Mouse (Mus musculus): ENCODE results near the gene Olfr1504. TPM values are rescaled to one million over a fixed set of nuclear protein-coding genes. Genes with fewer than 3 reads are reported as not detected.
"Not testable (repeated sequence)": the region's sequence is repeated elsewhere in the genome, so short reads cannot be mapped to it uniquely, and the experiment has no call there.

The Olfr1504 gene
- not detected in 2 replicates for polyA plus RNA-seq (2015; fragmentation: Nextera tagmentation; extraction: Ambion mirVana)

DNA sequence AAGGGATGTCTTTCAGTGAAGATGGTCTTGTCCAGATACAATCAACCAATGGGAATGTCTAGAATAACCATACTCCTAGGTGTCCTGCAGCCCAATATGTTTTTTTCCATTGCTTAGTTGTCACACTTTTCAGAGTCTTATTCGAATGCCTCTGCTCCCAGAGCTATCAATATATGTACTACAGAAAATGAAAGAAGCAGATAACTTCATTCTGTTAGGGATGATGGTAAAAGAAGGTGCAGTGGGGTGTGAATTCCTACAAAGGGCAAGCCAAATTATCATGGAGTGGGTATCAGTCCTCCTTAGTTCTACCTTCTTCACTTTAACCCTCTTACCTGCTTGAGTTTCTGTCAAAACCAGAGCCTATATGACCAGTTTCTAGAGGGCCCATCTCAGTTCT lies at the start of gene Olfr1504:
Olfr1504 (minus strand) TSS at position 101 of the 400 bp plus-strand sequence.
- Histone ChIP-seq H3K4me1 (no peaks in the 10 kb centered on the region), H3K9me3 (replicated peaks) (no peaks in the 10 kb centered on the region), H3K4me3 (replicated peaks) (no peak within 1 kb of the TSS), H3K27me3 (no peaks in the 10 kb centered on the region), H3K4me2 (no peak within 1 kb of the TSS), H3K9ac (no peak within 1 kb of the TSS), H3K27ac (no peak within 1 kb of the TSS), H3K36me3 (no peaks in the 10 kb centered on the region)
- no peak for ATAC-seq (replicated peaks; ENCODE audit: low FRiP score)
- 72% methylated on average over 1 of the region's 1 CpGs for WGBS

GRCm38 (mm10) chr19:13913230-13913629 lies 15.5 kb upstream of the Olfr1504 start, which contains the start of gene Olfr1505:
Gene Olfr1505 (plus strand): TSS chr19:13913530.
- H3K9me3 ChIP-seq (replicated peaks): no peaks in the 10 kb centered on the region
- 80% methylated on average over 2 of the region's 2 CpGs for whole genome bisulfite sequencing
- ATAC-seq (replicated peaks; ENCODE audit: low FRiP score): no peak

GRCm38 (mm10) chr19:13861495-13861894 lies 36.2 kb downstream of the Olfr1504 start, which contains the start of gene Olfr1502:
Gene Olfr1502 (plus strand): TSS chr19:13861795.
- Histone ChIP-seq H3K9me3 (replicated peaks) (no peaks in the 10 kb centered on the region), H3K36me3 (no peaks in the 10 kb centered on the region), H3K27me3 (no peaks in the 10 kb centered on the region), H3K9ac (no peak within 1 kb of the TSS), H3K4me1 (no peaks in the 10 kb centered on the region), H3K27ac (no peak within 1 kb of the TSS), H3K4me2 (no peak within 1 kb of the TSS), H3K4me3 (replicated peaks) (no peak within 1 kb of the TSS)
- ATAC-seq (replicated peaks; ENCODE audit: low FRiP score): no peak
- WGBS: 84% methylated on average over 1 of the region's 1 CpGs

More at GRCm38 (mm10) chr19:13913230-13913629, 15.5 kb upstream of the Olfr1504 start, which contains the start of gene Olfr1505:
- no peaks in the 10 kb centered on the region for H3K36me3 ChIP-seq
- H3K9ac ChIP-seq: no peak within 1 kb of the TSS
- H3K4me2 ChIP-seq: no peak within 1 kb of the TSS
- no peaks in the 10 kb centered on the region for H3K27me3 ChIP-seq
- no peaks in the 10 kb centered on the region for H3K4me1 ChIP-seq
- H3K4me3 ChIP-seq (replicated peaks): no peak within 1 kb of the TSS
- no peak within 1 kb of the TSS for H3K27ac ChIP-seq

- H3K4me1 ChIP-seq; H3K27me3 ChIP-seq; H3K4me3 ChIP-seq (replicated peaks); H3K9me3 ChIP-seq (replicated peaks); H3K9ac ChIP-seq; H3K36me3 ChIP-seq; H3K4me2 ChIP-seq; H3K27ac ChIP-seq; ATAC-seq (replicated peaks; ENCODE audit: low FRiP score): not testable (repeated sequence)
These were observed 47.1 kb downstream of the Olfr1504 start, which contains the start of gene Olfr1501 for GRCm38 (mm10) chr19:13850592-13850991. Gene Olfr1501 (minus strand): TSS chr19:13850692.

Other genes starting within 250 kb of the Olfr1504 start
- not detected in 2 replicates for gene Olfr1490, start 246.8 kb downstream of the Olfr1504 start, polyA plus RNA-seq (2015; fragmentation: Nextera tagmentation; extraction: Ambion mirVana)
- not detected in 2 replicates for gene Olfr1491, start 200.7 kb downstream of the Olfr1504 start, polyA plus RNA-seq (2015; fragmentation: Nextera tagmentation; extraction: Ambion mirVana)
- gene Olfr1493-ps1, start 174.7 kb downstream of the Olfr1504 start, polyA plus RNA-seq (2015; fragmentation: Nextera tagmentation; extraction: Ambion mirVana): not detected in 2 replicates
- gene Olfr1494, start 158.2 kb downstream of the Olfr1504 start, polyA plus RNA-seq (2015; fragmentation: Nextera tagmentation; extraction: Ambion mirVana): not detected in 2 replicates
- gene Olfr1495, start 133.3 kb downstream of the Olfr1504 start, polyA plus RNA-seq (2015; fragmentation: Nextera tagmentation; extraction: Ambion mirVana): not detected in 2 replicates
- not detected in 2 replicates for gene Olfr1496, start 120.0 kb downstream of the Olfr1504 start, polyA plus RNA-seq (2015; fragmentation: Nextera tagmentation; extraction: Ambion mirVana)
- gene Olfr1497, start 99.7 kb downstream of the Olfr1504 start, polyA plus RNA-seq (2015; fragmentation: Nextera tagmentation; extraction: Ambion mirVana): not detected in 2 replicates
- not detected in 2 replicates for gene Olfr1499, start 78.5 kb downstream of the Olfr1504 start, polyA plus RNA-seq (2015; fragmentation: Nextera tagmentation; extraction: Ambion mirVana)
- not detected in 2 replicates for gene Olfr1500, start 67.4 kb downstream of the Olfr1504 start, polyA plus RNA-seq (2015; fragmentation: Nextera tagmentation; extraction: Ambion mirVana)
- not detected in 2 replicates for gene Olfr1501, start 47.2 kb downstream of the Olfr1504 start, polyA plus RNA-seq (2015; fragmentation: Nextera tagmentation; extraction: Ambion mirVana)
- gene Olfr1502, start 36.1 kb downstream of the Olfr1504 start, polyA plus RNA-seq (2015; fragmentation: Nextera tagmentation; extraction: Ambion mirVana): not detected in 2 replicates
- not detected in 2 replicates for gene Olfr1505, start 15.6 kb upstream of the Olfr1504 start, polyA plus RNA-seq (2015; fragmentation: Nextera tagmentation; extraction: Ambion mirVana)

Data from kidney, embryonic 15.5 days (tissue).